Mouse (Mus musculus): ENCODE results near the gene Ogt. TPM values are rescaled to one million over a fixed set of nuclear protein-coding genes. Genes with fewer than 3 reads are reported as not detected.

The Ogt gene
- polyA plus RNA-seq (2012; rRNA removed), result 339 and 474 TPM in 2 replicates

DNA sequence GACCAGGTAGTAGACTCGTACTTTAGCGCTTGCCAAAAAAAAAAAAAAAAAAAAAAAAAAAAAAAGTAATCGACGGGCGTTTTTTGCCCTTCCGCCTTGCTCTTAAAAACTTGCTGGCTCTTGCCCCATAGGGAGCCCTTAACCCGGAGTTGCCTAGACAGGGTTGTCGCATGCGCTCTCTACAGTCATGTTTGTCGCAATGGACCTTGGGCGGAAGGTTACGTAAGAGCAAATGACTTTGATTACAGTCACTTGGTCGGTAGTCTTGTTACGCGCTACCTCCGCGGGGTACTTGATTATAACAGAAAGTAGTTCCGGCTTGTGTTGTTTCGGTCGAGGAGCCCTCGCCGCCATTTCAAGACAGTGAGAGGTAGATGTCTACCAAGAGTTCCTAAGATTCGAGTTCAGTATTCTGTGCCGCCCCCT lies at the start of gene Ogt:
Gene Ogt (plus strand): TSS at position 320 of the 426 bp plus-strand sequence.
- TF ChIP-seq POLR2A (IDR thresholded peaks at IDR 0.05; ENCODE audit: borderline replicate concordance, extremely low read depth, insufficient read depth, insufficient read length, poor library complexity, severe bottlenecking) (no peak), CTCF (IDR thresholded peaks at IDR 0.05; ENCODE audit: borderline replicate concordance, extremely low read depth, insufficient read depth, insufficient read length) (no peak)
- peak; percentile 98 for DNase-seq (ENCODE audit: low read depth)

GRCm38 (mm10) chrX:101616183-101616582 lies 23.7 kb upstream of the Ogt start:
- DNase-seq (ENCODE audit: low read depth), result no peak
- no peak for TF ChIP-seq POLR2A (IDR thresholded peaks at IDR 0.05; ENCODE audit: borderline replicate concordance, extremely low read depth, insufficient read depth, insufficient read length, poor library complexity, severe bottlenecking)
- no peak for TF ChIP-seq CTCF (IDR thresholded peaks at IDR 0.05; ENCODE audit: borderline replicate concordance, extremely low read depth, insufficient read depth, insufficient read length)

- TF ChIP-seq POLR2A (IDR thresholded peaks at IDR 0.05; ENCODE audit: borderline replicate concordance, extremely low read depth, insufficient read depth, insufficient read length, poor library complexity, severe bottlenecking) (no peak), CTCF (IDR thresholded peaks at IDR 0.05; ENCODE audit: borderline replicate concordance, extremely low read depth, insufficient read depth, insufficient read length) (no peak)
- no peak for DNase-seq (ENCODE audit: low read depth)
Measured at GRCm38 (mm10) chrX:101617889-101618288, 22.0 kb upstream of the Ogt start.

- TF ChIP-seq CTCF (IDR thresholded peaks at IDR 0.05; ENCODE audit: borderline replicate concordance, extremely low read depth, insufficient read depth, insufficient read length) (no peak), POLR2A (IDR thresholded peaks at IDR 0.05; ENCODE audit: borderline replicate concordance, extremely low read depth, insufficient read depth, insufficient read length, poor library complexity, severe bottlenecking) (no peak)
- DNase-seq (ENCODE audit: low read depth), result no peak
Measured at GRCm38 (mm10) chrX:101620317-101620716, 19.5 kb upstream of the Ogt start.

- TF ChIP-seq POLR2A (IDR thresholded peaks at IDR 0.05; ENCODE audit: borderline replicate concordance, extremely low read depth, insufficient read depth, insufficient read length, poor library complexity, severe bottlenecking) (no peak), CTCF (IDR thresholded peaks at IDR 0.05; ENCODE audit: borderline replicate concordance, extremely low read depth, insufficient read depth, insufficient read length) (no peak)
- DNase-seq (ENCODE audit: low read depth), result no peak
Measured at GRCm38 (mm10) chrX:101622539-101622938, 17.3 kb upstream of the Ogt start.

GRCm38 (mm10) chrX:101636821-101637525 lies 2.9 kb upstream of the Ogt start:
- no peak for TF ChIP-seq POLR2A (IDR thresholded peaks at IDR 0.05; ENCODE audit: borderline replicate concordance, extremely low read depth, insufficient read depth, insufficient read length, poor library complexity, severe bottlenecking)
- TF ChIP-seq CTCF (IDR thresholded peaks at IDR 0.05; ENCODE audit: borderline replicate concordance, extremely low read depth, insufficient read depth, insufficient read length), result no peak
- no peak for DNase-seq (ENCODE audit: low read depth)

GRCm38 (mm10) chrX:101638856-101639255 lies 1.0 kb upstream of the Ogt start:
- DNase-seq (ENCODE audit: low read depth), result no peak
- TF ChIP-seq CTCF (IDR thresholded peaks at IDR 0.05; ENCODE audit: borderline replicate concordance, extremely low read depth, insufficient read depth, insufficient read length) (no peak), POLR2A (IDR thresholded peaks at IDR 0.05; ENCODE audit: borderline replicate concordance, extremely low read depth, insufficient read depth, insufficient read length, poor library complexity, severe bottlenecking) (no peak)

DNA sequence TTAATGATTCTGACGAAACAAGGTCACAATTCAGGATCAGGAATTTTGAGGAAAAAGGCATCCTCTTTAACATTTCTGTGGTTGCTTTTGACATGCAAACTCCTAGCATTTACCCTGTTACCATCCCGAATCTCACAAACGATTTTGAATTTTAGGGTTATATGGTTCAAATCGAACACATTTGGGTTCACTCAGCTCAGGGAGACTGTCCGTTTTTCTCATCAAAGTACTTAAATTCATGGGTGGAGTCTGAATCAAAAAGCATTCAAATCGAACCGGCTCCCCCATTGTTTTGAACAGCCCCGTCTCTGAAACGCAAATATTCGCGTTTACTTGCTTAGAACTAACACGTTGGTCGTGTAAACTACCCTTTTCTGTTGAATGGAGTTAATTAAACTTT lies 554 bp upstream of the Ogt start:
- no peak for DNase-seq (ENCODE audit: low read depth)
- TF ChIP-seq POLR2A (IDR thresholded peaks at IDR 0.05; ENCODE audit: borderline replicate concordance, extremely low read depth, insufficient read depth, insufficient read length, poor library complexity, severe bottlenecking) (no peak), CTCF (IDR thresholded peaks at IDR 0.05; ENCODE audit: borderline replicate concordance, extremely low read depth, insufficient read depth, insufficient read length) (no peak)

DNA sequence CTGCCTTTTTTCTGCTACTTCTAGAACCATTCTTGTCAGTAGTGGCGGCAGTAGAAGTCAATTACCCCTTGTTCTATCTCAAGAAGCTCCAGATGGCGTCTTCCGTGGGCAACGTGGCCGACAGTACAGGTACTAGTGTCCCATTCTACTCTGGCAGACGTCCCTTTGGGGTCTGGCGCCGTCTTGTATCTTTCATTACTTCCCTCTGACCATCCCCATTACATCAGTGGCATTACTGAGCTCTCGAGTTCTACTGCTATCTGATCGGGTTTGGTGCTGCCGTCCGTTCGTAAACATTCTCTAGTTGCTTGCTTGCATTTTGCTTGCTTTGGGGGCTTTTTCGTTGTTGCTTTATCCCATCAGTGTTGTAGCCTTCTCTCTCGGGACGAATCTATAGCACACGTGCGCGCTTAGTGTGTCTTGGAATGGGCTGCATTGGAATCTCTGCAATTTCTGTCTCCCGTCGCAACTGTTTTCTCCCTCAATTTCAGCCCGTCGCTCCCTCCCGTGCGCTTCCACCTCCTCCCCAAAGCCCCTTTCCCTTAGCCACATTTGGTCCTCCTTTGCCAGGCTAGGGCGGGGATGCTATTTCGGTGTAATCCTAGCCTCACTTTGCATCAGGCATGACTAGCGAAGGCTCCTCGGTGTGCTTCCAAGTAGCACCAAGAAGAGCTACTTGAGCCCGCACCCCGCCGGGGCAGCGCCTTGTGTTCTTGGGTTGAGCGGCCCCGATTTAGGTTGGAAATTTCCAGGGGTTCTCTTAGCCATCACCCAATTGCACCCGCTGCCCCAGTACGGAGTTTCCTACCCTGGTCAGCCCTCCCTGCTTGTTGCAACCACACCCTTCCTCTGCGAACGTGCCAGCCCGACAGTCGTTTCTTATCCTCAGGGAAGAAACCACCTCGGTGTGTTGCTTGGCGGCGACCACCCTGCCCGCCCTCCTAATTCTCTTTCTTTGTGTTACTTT lies 617 bp downstream of the Ogt start:
- TF ChIP-seq CTCF (IDR thresholded peaks at IDR 0.05; ENCODE audit: borderline replicate concordance, extremely low read depth, insufficient read depth, insufficient read length), result no peak
- TF ChIP-seq POLR2A (IDR thresholded peaks at IDR 0.05; ENCODE audit: borderline replicate concordance, extremely low read depth, insufficient read depth, insufficient read length, poor library complexity, severe bottlenecking), result no peak
- DNase-seq (ENCODE audit: low read depth), result peak; percentile 79

- TF ChIP-seq CTCF (IDR thresholded peaks at IDR 0.05; ENCODE audit: borderline replicate concordance, extremely low read depth, insufficient read depth, insufficient read length) (no peak), POLR2A (IDR thresholded peaks at IDR 0.05; ENCODE audit: borderline replicate concordance, extremely low read depth, insufficient read depth, insufficient read length, poor library complexity, severe bottlenecking) (no peak)
- no peak for DNase-seq (ENCODE audit: low read depth)
Measured at GRCm38 (mm10) chrX:101641161-101641530, 1.3 kb downstream of the Ogt start.

- TF ChIP-seq CTCF (IDR thresholded peaks at IDR 0.05; ENCODE audit: borderline replicate concordance, extremely low read depth, insufficient read depth, insufficient read length) (no peak), POLR2A (IDR thresholded peaks at IDR 0.05; ENCODE audit: borderline replicate concordance, extremely low read depth, insufficient read depth, insufficient read length, poor library complexity, severe bottlenecking) (no peak)
Measured at GRCm38 (mm10) chrX:101642091-101642490, 2.2 kb downstream of the Ogt start.

More at GRCm38 (mm10) chrX:101642091-101642490, 2.2 kb downstream of the Ogt start:
- DNase-seq (ENCODE audit: low read depth), result no peak
